Mouse (Mus musculus) heart, postnatal 0 days (tissue): ENCODE results near the gene Wdr38.

ENCODE experiments used
- CTCF ChIP-seq: IDR thresholded peaks from 2 replicates; pipeline ENCODE4 v1.5.1; 2016; ENCODE audit warnings: antibody characterized with exemption, control low read depth, low read depth
- EP300 ChIP-seq: IDR thresholded peaks from 2 replicates; pipeline ENCODE4 v1.6.1; 2016; ENCODE audit warnings: antibody characterized with exemption, low read depth

- TF ChIP-seq CTCF, result no peak
- no peak for TF ChIP-seq EP300
These were observed 49.7 kb upstream of the Wdr38 start for GRCm38 (mm10) chr2:38947566-38947965.
